Mouse (Mus musculus) thymus, adult 2 months (tissue): ENCODE measurements around the gene Pgf.

Source experiments
- CTCF ChIP-seq: fragments of 200-500 bp; IDR thresholded peaks from 2 replicates; pipeline ENCODE4 v1.5.1; 2012; ENCODE audit warnings: mild to moderate bottlenecking, control low read depth, low read length, moderate library complexity, borderline replicate concordance; ENCODE audit not compliant: control insufficient read depth, poor library complexity, insufficient read depth; ENCODE audit errors: extremely low read depth
- POLR2A ChIP-seq: fragments of 200-500 bp; IDR thresholded peaks from 2 replicates; pipeline ENCODE4 v1.6.1; 2012; ENCODE audit warnings: mild to moderate bottlenecking, low read length, control low read depth, moderate library complexity; ENCODE audit not compliant: control insufficient read depth, poor library complexity, insufficient read depth; ENCODE audit errors: extremely low read depth

DNA sequence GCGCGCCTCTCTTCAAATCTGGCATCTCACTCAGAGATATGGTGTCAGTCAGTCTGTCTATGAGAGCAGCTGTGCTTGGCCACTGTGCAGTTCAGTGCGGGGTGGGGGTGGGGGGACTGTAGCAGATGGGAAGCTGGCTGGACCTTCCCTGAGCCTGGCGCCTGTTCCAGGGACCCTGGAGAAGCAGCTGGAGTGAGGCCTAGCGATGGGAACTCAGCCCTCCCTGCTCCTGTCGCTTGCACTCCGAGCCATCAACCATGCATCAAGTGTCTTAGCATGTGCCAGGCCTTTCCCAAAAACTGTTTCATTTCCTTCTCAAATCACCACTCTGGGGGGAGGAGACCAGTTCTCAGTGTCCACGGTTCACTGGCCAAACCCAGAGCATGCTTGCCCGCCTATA, 32.0 kb downstream of the Pgf start:
- TF ChIP-seq CTCF (no peak), POLR2A (no peak)
